Mouse (Mus musculus) hindbrain, postnatal 0 days (tissue): ENCODE data around the gene Gm4969. TPM values are rescaled to one million over a fixed set of nuclear protein-coding genes. Genes with fewer than 3 reads are reported as not detected.
"Not testable (repeated sequence)": the region's sequence is repeated elsewhere in the genome, so short reads cannot be mapped to it uniquely, and the experiment has no call there.

Experiments used
- ATAC-seq: fragments of 200-750 bp; cut with Nextera tagmentation; 2 replicates; pipeline ENCODE4 v1.8.0; 2017; ENCODE audit warnings: mild to moderate bottlenecking, moderate TSS enrichment, moderate library complexity
- DNase-seq: peaks from one replicate; pipeline ENCODE4 v3.0.0-alpha.2; 2015; ENCODE audit warnings: low spot score
- H3K27ac ChIP-seq: fragments of 300-500 bp; sonication (generic); 2 replicates; pipeline ENCODE4 v1.5.1; 2014; ENCODE audit warnings: mild to moderate bottlenecking
- H3K27me3 ChIP-seq: fragments of 300-500 bp; sonication (generic); 2 replicates; pipeline ENCODE4 v1.6.1; 2014; ENCODE audit warnings: low read length, mixed read lengths; ENCODE audit not compliant: insufficient read depth
- H3K36me3 ChIP-seq: fragments of 300-500 bp; sonication (generic); 2 replicates; pipeline ENCODE4 v1.6.1; 2014; ENCODE audit warnings: low read length, mixed read lengths; ENCODE audit not compliant: insufficient read depth
- H3K4me1 ChIP-seq: fragments of 300-500 bp; sonication (generic); 2 replicates; pipeline ENCODE4 v1.6.1; 2014; ENCODE audit warnings: antibody characterized with exemption, low read length, mixed read lengths; ENCODE audit not compliant: insufficient read depth
- H3K4me2 ChIP-seq: fragments of 300-500 bp; sonication (generic); 2 replicates; pipeline ENCODE4 v1.6.1; 2014; ENCODE audit warnings: low read depth, mild to moderate bottlenecking, low read length, moderate library complexity, mixed read lengths
- H3K4me3 ChIP-seq: fragments of 300-500 bp; sonication (generic); 2 replicates; pipeline ENCODE4 v1.5.1; 2014; ENCODE audit warnings: low read length
- H3K9ac ChIP-seq: fragments of 300-500 bp; sonication (generic); replicated peaks from 2 replicates; pipeline ENCODE4 v1.6.1; 2014; ENCODE audit warnings: mild to moderate bottlenecking, low read length, moderate library complexity, mixed read lengths
- H3K9me3 ChIP-seq: fragments of 300-500 bp; sonication (generic); 2 replicates; pipeline ENCODE4 v1.6.1; 2016; ENCODE audit warnings: low read length, mixed read lengths
- CTCF ChIP-seq: IDR thresholded peaks from 2 replicates; pipeline ENCODE4 v1.5.1; 2016; ENCODE audit warnings: antibody characterized with exemption, control low read depth, low read depth
- WGBS: fragments of 180-500 bp; shearing (Covaris S2); extraction: QIAGEN DNeasy Blood & Tissue Kit; methylation state at CpG from one replicate; pipeline ENCODE4 v1.1.7; 2014; 5-methylcytosine and 5-hydroxymethylcytosine counted together
- polyA plus RNA-seq: library from polyadenylated mRNA; unstranded; fragments of >200 nt; fragmentation: Nextera tagmentation; extraction: Ambion mirVana; gene quantifications from 2 replicates; pipeline ENCODE4 v1.2.1, GENCODE M21; 2015
- total RNA-seq: library from RNA; depleted of rRNA; stranded (reverse); fragments of >200 nt; gene quantifications from 2 replicates; pipeline ENCODE4 v1.2.3, GENCODE M21; 2014

Gm4969 gene
- total and polyA plus RNA-seq, 2 experiments from 2014 or later = 6.3 to 7.9 TPM

GRCm38 (mm10) chr7:19154796-19155195, 36.6 kb upstream of the Gm4969 start:
- 0 out of 2 replicates have a peak overlapping the region, but pooled peaks have one; percentile 13 for H3K9ac ChIP-seq
- TF ChIP-seq CTCF = no peak
- DNase-seq (no peak), ATAC-seq (no peak)
- H3K4me1 ChIP-seq = peaks cover 13% of the 10 kb centered on the region
- peaks cover 23% of the 10 kb centered on the region for H3K36me3 ChIP-seq
- H3K4me3 ChIP-seq = no peak overlapping the region
- H3K4me2 ChIP-seq = no peak overlapping the region
- H3K9me3 ChIP-seq = no peaks in the 10 kb centered on the region
- H3K27ac ChIP-seq = no peak overlapping the region
- 47% methylated on average over 8 of the region's 8 CpGs for WGBS
- H3K27me3 ChIP-seq = no peaks in the 10 kb centered on the region

- not testable (repeated sequence) for H3K4me3 ChIP-seq, H3K27ac ChIP-seq, H3K27me3 ChIP-seq, H3K4me2 ChIP-seq, H3K9me3 ChIP-seq, ATAC-seq, DNase-seq
- Histone ChIP-seq H3K9ac (peak overlapping the region; percentile 69; the same call in 1 of the 2 replicates), H3K4me1 (peaks cover 12% of the 10 kb centered on the region), H3K36me3 (peaks cover 26% of the 10 kb centered on the region)
- WGBS = 91% methylated on average over 10 of the region's 10 CpGs
Measured at GRCm38 (mm10) chr7:19151121-19151520, 33.0 kb upstream of the Gm4969 start.

- under 1% methylated on average over 24 of the region's 24 CpGs for WGBS
- peaks cover 33% of the 10 kb centered on the region for H3K36me3 ChIP-seq
- H3K4me1 ChIP-seq = peaks cover 12% of the 10 kb centered on the region
- peak; percentile 93 for ATAC-seq
- H3K4me3 ChIP-seq = peak within 1 kb of the TSS; percentile 58
- TF ChIP-seq CTCF = no peak
- no peaks in the 10 kb centered on the region for H3K27me3 ChIP-seq
- H3K4me2 ChIP-seq = peak within 1 kb of the TSS; percentile 81
- H3K27ac ChIP-seq = peak within 1 kb of the TSS; percentile 72
- H3K9me3 ChIP-seq = no peaks in the 10 kb centered on the region
- DNase-seq = peak; percentile 99
- H3K9ac ChIP-seq = peak within 1 kb of the TSS; percentile 69
Measured at GRCm38 (mm10) chr7:19149626-19150025, 31.5 kb upstream of the Gm4969 start, which contains the start of gene Snrpd2. Gene Snrpd2, plus strand, starts transcription at chr7:19149722.

GRCm38 (mm10) chr7:19148875-19149541, 30.8 kb upstream of the Gm4969 start, which contains the start of gene Qpctl:
Gene Qpctl, minus strand, starts transcription at chr7:19149291.
- ATAC-seq (peak; percentile 96), DNase-seq (peak; percentile 99)
- TF ChIP-seq CTCF = no peak; the same call in 1 of the 2 replicates
- under 1% methylated on average over 43 of the region's 43 CpGs for WGBS
- peak within 1 kb of the TSS; percentile 58 for H3K4me3 ChIP-seq
- no peaks in the 10 kb centered on the region for H3K27me3 ChIP-seq
- peak within 1 kb of the TSS; percentile 81 for H3K4me2 ChIP-seq
- H3K9me3 ChIP-seq = no peaks in the 10 kb centered on the region
- H3K36me3 ChIP-seq = peaks cover 33% of the 10 kb centered on the region
- H3K9ac ChIP-seq = peak within 1 kb of the TSS; percentile 69
- H3K27ac ChIP-seq = peak within 1 kb of the TSS; percentile 72
- peaks cover 12% of the 10 kb centered on the region for H3K4me1 ChIP-seq

- H3K4me3 ChIP-seq = peak overlapping the region; percentile 58
- H3K9ac ChIP-seq = peak overlapping the region; percentile 63
- H3K4me1 ChIP-seq = peaks cover 12% of the 10 kb centered on the region
- peak overlapping the region; percentile 72 for H3K27ac ChIP-seq
- TF ChIP-seq CTCF = no peak
- no peaks in the 10 kb centered on the region for H3K27me3 ChIP-seq
- peaks cover 26% of the 10 kb centered on the region for H3K36me3 ChIP-seq
- H3K4me2 ChIP-seq = peak overlapping the region; percentile 81
- DNase-seq = peak; percentile 25
- 12% methylated on average over 20 of the region's 20 CpGs for WGBS
- H3K9me3 ChIP-seq = no peaks in the 10 kb centered on the region
- ATAC-seq = no peak
Measured at GRCm38 (mm10) chr7:19148180-19148874, 30.2 kb upstream of the Gm4969 start.

GRCm38 (mm10) chr7:19147497-19148045, 29.4 kb upstream of the Gm4969 start:
- no peak overlapping the region for H3K27ac ChIP-seq
- no peaks in the 10 kb centered on the region for H3K9me3 ChIP-seq
- TF ChIP-seq CTCF = no peak
- H3K27me3 ChIP-seq = no peaks in the 10 kb centered on the region
- WGBS = 64% methylated on average over 6 of the region's 6 CpGs
- H3K4me3 ChIP-seq = no peak overlapping the region
- no peak for ATAC-seq
- H3K36me3 ChIP-seq = peaks cover 19% of the 10 kb centered on the region; the same call in 1 of the 2 replicates
- no peak for DNase-seq
- H3K9ac ChIP-seq = no peak overlapping the region
- peak overlapping the region; percentile 81 for H3K4me2 ChIP-seq
- H3K4me1 ChIP-seq = peaks cover 12% of the 10 kb centered on the region
